ENCODE assay signal across 9 mouse cellular contexts in genomic region chr8:125052026-125052425, GRCm38 (mm10). TPM values are rescaled to one million over a fixed set of nuclear protein-coding genes. Genes with fewer than 3 reads are reported as not detected.
DNase-seq lines count a peak whose midpoint lies in the region; ATAC-seq and TF ChIP-seq lines count a peak whose summit lies in the region.
"Had no signal": no experiment of that assay in that cellular context is flagged by ENCODE, and none has a peak within 500 bp of the region (broad histone marks: within the 10 kb centered on the region; RNA-seq: fewer than 3 reads in every experiment).

No protein-coding gene starts in this region.

- H3K4me3 ChIP-seq in midbrain, embryonic 10.5 days: no peak overlapping the region
- no peak overlapping the region for H3K4me3 ChIP-seq in midbrain, embryonic 13.5 days (replicated peaks)
- H3K4me3 ChIP-seq in cortical plate, adult 2 months (ENCODE audit: insufficient read depth, low read length): no peak overlapping the region
- no peak overlapping the region for H3K4me3 ChIP-seq in liver, embryonic 14.5 days (ENCODE audit: insufficient read depth in 1 of 2, low read depth in 2 of 2, low read length in 2 of 2)
- H3K4me3 ChIP-seq: myocyte had no signal

- TF ChIP-seq EP300 in liver, embryonic 14.5 days (IDR thresholded peaks at IDR 0.05; ENCODE audit: low read depth): no peak

- no peak overlapping the region for H3K27ac ChIP-seq in midbrain, embryonic 10.5 days (replicated peaks)
- H3K27ac ChIP-seq in midbrain, embryonic 13.5 days: no peak overlapping the region
- no peak overlapping the region for H3K27ac ChIP-seq in cortical plate, adult 2 months (ENCODE audit: insufficient read depth, low read length)
- no peak overlapping the region for H3K27ac ChIP-seq in liver, embryonic 14.5 days

- peaks cover 5% of the 10 kb centered on the region; the same call in 1 of the 2 replicates for H3K9me3 ChIP-seq in midbrain, embryonic 10.5 days (replicated peaks)
- H3K9me3 ChIP-seq in midbrain, embryonic 13.5 days: 0 out of 2 replicates have a peak, but pooled peaks cover 3% of the 10 kb centered on the region
- H3K9me3 ChIP-seq in liver, embryonic 14.5 days (ENCODE audit: control insufficient read depth, low read length): no peaks in the 10 kb centered on the region

- ATAC-seq in midbrain, embryonic 13.5 days: no peak
- ATAC-seq in liver, embryonic 14.5 days (ENCODE audit: insufficient read depth): no peak

- H3K4me2 ChIP-seq in midbrain, embryonic 13.5 days (replicated peaks): no peak overlapping the region
- H3K4me2 ChIP-seq in liver, embryonic 14.5 days (ENCODE audit: low read depth): no peak overlapping the region

- TF ChIP-seq POLR2A in cortical plate, adult 2 months (IDR thresholded peaks at IDR 0.05; ENCODE audit: extremely low read depth, insufficient read depth, low read length): no peak

- DNase-seq in midbrain, embryonic 10.5 days (ENCODE audit: low spot score): peak; percentile 74
- DNase-seq in adipocyte (ENCODE audit: low spot score): peak; percentile 62
- peak; percentile 86 for DNase-seq in heart, postnatal 4 days
- DNase-seq in liver, embryonic 14.5 days (ENCODE audit: low read depth in 3 of 3, low spot score in 3 of 3): peak in 1 of 3 experiments; percentile 32
- peak; percentile 57 to 69 for DNase-seq in right cerebral cortex, adult 2 months (ENCODE audit: low spot score in 2 of 2)
- DNase-seq in yolk sac, embryonic 10.5 days (ENCODE audit: low spot score): peak; percentile 22

- H3K9ac ChIP-seq in midbrain, embryonic 13.5 days (replicated peaks): no peak overlapping the region
- no peak overlapping the region for H3K9ac ChIP-seq in liver, embryonic 14.5 days (replicated peaks)

- H3K27me3 ChIP-seq in midbrain, embryonic 10.5 days (ENCODE audit: low read depth, poor library complexity, severe bottlenecking): peaks cover 44% of the 10 kb centered on the region
- H3K27me3 ChIP-seq in midbrain, embryonic 13.5 days: peaks cover 39% of the 10 kb centered on the region
- peaks cover 29% of the 10 kb centered on the region for H3K27me3 ChIP-seq in liver, embryonic 14.5 days (ENCODE audit: control insufficient read depth, insufficient read depth, low read length)

- H3K4me1 ChIP-seq in midbrain, embryonic 10.5 days: peaks cover 13% of the 10 kb centered on the region
- peaks cover 14% of the 10 kb centered on the region for H3K4me1 ChIP-seq in midbrain, embryonic 13.5 days (replicated peaks)
- no peaks in the 10 kb centered on the region for H3K4me1 ChIP-seq in cortical plate, adult 2 months (ENCODE audit: control insufficient read depth, insufficient read depth, low read length)
- H3K4me1 ChIP-seq in liver, embryonic 14.5 days (replicated peaks; ENCODE audit: control insufficient read depth in 2 of 2, insufficient read depth in 2 of 2, low read length in 1 of 2): no peaks in the 10 kb centered on the region

- no peaks in the 10 kb centered on the region for H3K36me3 ChIP-seq in midbrain, embryonic 10.5 days
- H3K36me3 ChIP-seq in midbrain, embryonic 13.5 days: no peaks in the 10 kb centered on the region
- no peaks in the 10 kb centered on the region for H3K36me3 ChIP-seq in liver, embryonic 14.5 days (replicated peaks; ENCODE audit: control insufficient read depth, insufficient read depth, low read depth)

- WGBS in midbrain, embryonic 10.5 days: 44% methylated on average over 2 of the region's 2 CpGs
- WGBS in midbrain, embryonic 13.5 days: 39% methylated on average over 2 of the region's 2 CpGs
- WGBS in liver, embryonic 14.5 days (ENCODE audit: insufficient replicate concordance): 34% methylated on average over 2 of the region's 2 CpGs

- peak; percentile 79 for TF ChIP-seq CTCF in cortical plate, adult 2 months (IDR thresholded peaks at IDR 0.05; ENCODE audit: extremely low read depth, insufficient read depth, low read length)
- TF ChIP-seq CTCF in liver, embryonic 14.5 days (IDR thresholded peaks at IDR 0.05; ENCODE audit: low read depth): peak; percentile 89

RNA-seq across cellular contexts. Expression of gene Disc1, which starts 2.0 kb away (rescaled TPM):
- 1.4 and 2.0 TPM in 2 replicates for polyA plus RNA-seq in midbrain, embryonic 10.5 days (2016; fragmentation: Nextera tagmentation; extraction: Ambion mirVana)
- 1.00 and 1.3 TPM in 2 replicates for polyA plus RNA-seq in midbrain, embryonic 13.5 days (2015; fragmentation: Nextera tagmentation; extraction: Ambion mirVana)
- 0.65 and 1.0 TPM in 2 replicates for polyA plus RNA-seq in cortical plate, adult 2 months (2012; rRNA removed)
- 1 to 10 TPM; 3.9 to 4.4 TPM for total RNA-seq in heart, postnatal 4 days (2021)
- polyA plus RNA-seq in liver, embryonic 14.5 days (2012; rRNA removed): 0.16 and 0.17 TPM in 2 replicates
- polyA plus RNA-seq in liver, embryonic 14.5 days (2014; fragmentation: Nextera tagmentation; extraction: Ambion mirVana): 0.11 and 0.28 TPM in 2 replicates

RNA-seq across cellular contexts. Expression of gene Tsnax, which starts 39.2 kb away (rescaled TPM):
- 138 and 149 TPM in 2 replicates for polyA plus RNA-seq in midbrain, embryonic 10.5 days (2016; fragmentation: Nextera tagmentation; extraction: Ambion mirVana)
- polyA plus RNA-seq in midbrain, embryonic 13.5 days (2015; fragmentation: Nextera tagmentation; extraction: Ambion mirVana): 180 and 193 TPM in 2 replicates
- 220 and 231 TPM in 2 replicates for polyA plus RNA-seq in cortical plate, adult 2 months (2012; rRNA removed)
- 10 to 100 TPM; 71.1 to 77.9 TPM for total RNA-seq in heart, postnatal 4 days (2021)
- polyA plus RNA-seq in liver, embryonic 14.5 days (2012; rRNA removed): 21.5 and 31.3 TPM in 2 replicates
- 41.1 and 43.3 TPM in 2 replicates for polyA plus RNA-seq in liver, embryonic 14.5 days (2014; fragmentation: Nextera tagmentation; extraction: Ambion mirVana)
